Mouse (Mus musculus) ES-Bruce4 (cell line): ENCODE results near the gene Olfr1018.

Experiments used
- CTCF ChIP-seq: IDR thresholded peaks from one replicate; pipeline ENCODE4 v1.8.1; 2011; ENCODE audit warnings: low read depth, low read length
- POLR2A ChIP-seq: IDR thresholded peaks from one replicate; pipeline ENCODE4 v1.8.1; 2011; ENCODE audit warnings: low read length; ENCODE audit not compliant: insufficient read depth

DNA sequence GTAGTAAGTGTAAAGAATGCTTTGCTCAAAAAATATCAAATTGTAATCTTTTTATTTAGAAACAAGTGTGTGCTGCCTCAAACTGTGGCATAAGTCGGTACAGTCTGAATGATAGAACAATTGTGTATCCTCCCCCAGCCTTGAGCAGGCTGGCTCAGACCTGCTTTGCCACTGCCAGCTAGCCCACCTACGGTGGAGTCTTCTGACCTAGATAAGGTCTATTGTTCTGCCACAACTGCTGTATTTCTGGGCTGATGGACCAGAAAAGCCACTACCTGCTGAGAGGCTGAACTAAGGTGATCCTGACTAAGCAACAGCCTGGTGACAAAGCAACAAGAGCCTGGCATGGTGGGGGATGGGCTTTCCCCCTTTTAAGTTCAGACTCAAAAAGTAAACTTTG, 25.9 kb upstream of the Olfr1018 start:
- TF ChIP-seq CTCF (no peak), POLR2A (no peak)
